Mouse (Mus musculus): Measurements from ENCODE around the gene Dcun1d4.

Dcun1d4 gene

GRCm38 (mm10) chr5:73598943-73599695 lies 118.3 kb downstream of the Dcun1d4 start:
- no peak for DNase-seq (ENCODE audit: low spot score in 2 of 2)

- no peak for DNase-seq (ENCODE audit: low spot score in 2 of 2)
Measured at GRCm38 (mm10) chr5:73599991-73600390, 119.2 kb downstream of the Dcun1d4 start.

- no peak for DNase-seq (ENCODE audit: low spot score in 2 of 2)
Measured at GRCm38 (mm10) chr5:73601361-73601763, 120.6 kb downstream of the Dcun1d4 start.

- DNase-seq (ENCODE audit: low spot score in 2 of 2), result no peak
Measured at GRCm38 (mm10) chr5:73602865-73603264, 122.1 kb downstream of the Dcun1d4 start.

GRCm38 (mm10) chr5:73604542-73604941 lies 123.7 kb downstream of the Dcun1d4 start:
- DNase-seq (ENCODE audit: low spot score in 2 of 2), result no peak

GRCm38 (mm10) chr5:73604964-73605363 lies 124.2 kb downstream of the Dcun1d4 start:
- no peak for DNase-seq (ENCODE audit: low spot score in 2 of 2)
